Mouse (Mus musculus) heart, embryonic 11.5 days (tissue): Measurements from ENCODE around the gene Kank4. TPM values are rescaled to one million over a fixed set of nuclear protein-coding genes. Genes with fewer than 3 reads are reported as not detected.

Experiments used
- ATAC-seq: fragments of 200-750 bp; cut with Nextera tagmentation; replicated peaks from 2 replicates; pipeline ENCODE4 v1.8.0; 2017; ENCODE audit warnings: moderate library complexity; ENCODE audit not compliant: insufficient number of reproducible peaks, low FRiP score, low TSS enrichment
- H3K27ac ChIP-seq: fragments of 300-500 bp; sonication (generic); 2 replicates; pipeline ENCODE4 v1.5.1; 2014; ENCODE audit warnings: mild to moderate bottlenecking, low read depth, low read length
- H3K27me3 ChIP-seq: fragments of 300-500 bp; sonication (generic); 2 replicates; pipeline ENCODE4 v1.6.1; 2014; ENCODE audit warnings: mild to moderate bottlenecking, low read length, mixed read lengths; ENCODE audit not compliant: control insufficient read depth, insufficient read depth
- H3K36me3 ChIP-seq: fragments of 300-500 bp; sonication (generic); 2 replicates; pipeline ENCODE4 v1.6.1; 2014; ENCODE audit warnings: mild to moderate bottlenecking, low read length, moderate library complexity, mixed read lengths; ENCODE audit not compliant: control insufficient read depth, insufficient read depth
- H3K4me1 ChIP-seq: fragments of 300-500 bp; sonication (generic); 2 replicates; pipeline ENCODE4 v1.6.1; 2014; ENCODE audit warnings: low read length; ENCODE audit not compliant: control insufficient read depth, insufficient read depth
- H3K4me2 ChIP-seq: fragments of 300-500 bp; sonication (generic); 2 replicates; pipeline ENCODE4 v1.6.1; 2014; ENCODE audit warnings: mild to moderate bottlenecking, moderate library complexity
- H3K4me3 ChIP-seq: fragments of 300-500 bp; sonication (generic); 2 replicates; pipeline ENCODE4 v1.5.1; 2014; ENCODE audit warnings: low read depth, low read length
- H3K9ac ChIP-seq: fragments of 300-500 bp; sonication (generic); 2 replicates; pipeline ENCODE4 v1.6.1; 2014; ENCODE audit warnings: mild to moderate bottlenecking, low read depth, low read length, moderate library complexity
- H3K9me3 ChIP-seq: fragments of 300-500 bp; sonication (generic); replicated peaks from 2 replicates; pipeline ENCODE4 v1.6.1; 2016; ENCODE audit warnings: low read length; ENCODE audit not compliant: control insufficient read depth
- WGBS: fragments of 180-500 bp; shearing (Covaris S2); extraction: QIAGEN DNeasy Blood & Tissue Kit; methylation state at CpG from one replicate; pipeline ENCODE4 v1.1.7; 2014; ENCODE audit not compliant: insufficient replicate concordance; 5-methylcytosine and 5-hydroxymethylcytosine counted together
- polyA plus RNA-seq: library from polyadenylated mRNA; unstranded; fragments of >200 nt; fragmentation: Nextera tagmentation; extraction: Ambion mirVana; gene quantifications from 2 replicates; pipeline ENCODE4 v1.2.1, GENCODE M21; 2014

Kank4 gene
- polyA plus RNA-seq, 1 experiment from 2014 or later, result 1.1 TPM

GRCm38 (mm10) chr4:98743906-98744210 lies 73.5 kb downstream of the Kank4 start:
- Histone ChIP-seq H3K27ac (no peak overlapping the region), H3K36me3 (no peaks in the 10 kb centered on the region), H3K27me3 (no peaks in the 10 kb centered on the region), H3K9me3 (no peaks in the 10 kb centered on the region), H3K9ac (no peak overlapping the region), H3K4me3 (no peak overlapping the region), H3K4me2 (no peak overlapping the region), H3K4me1 (no peaks in the 10 kb centered on the region; the same call in 1 of the 2 replicates)
- ATAC-seq, result no peak
- WGBS, result 13% methylated on average over 7 of the region's 7 CpGs

DNA sequence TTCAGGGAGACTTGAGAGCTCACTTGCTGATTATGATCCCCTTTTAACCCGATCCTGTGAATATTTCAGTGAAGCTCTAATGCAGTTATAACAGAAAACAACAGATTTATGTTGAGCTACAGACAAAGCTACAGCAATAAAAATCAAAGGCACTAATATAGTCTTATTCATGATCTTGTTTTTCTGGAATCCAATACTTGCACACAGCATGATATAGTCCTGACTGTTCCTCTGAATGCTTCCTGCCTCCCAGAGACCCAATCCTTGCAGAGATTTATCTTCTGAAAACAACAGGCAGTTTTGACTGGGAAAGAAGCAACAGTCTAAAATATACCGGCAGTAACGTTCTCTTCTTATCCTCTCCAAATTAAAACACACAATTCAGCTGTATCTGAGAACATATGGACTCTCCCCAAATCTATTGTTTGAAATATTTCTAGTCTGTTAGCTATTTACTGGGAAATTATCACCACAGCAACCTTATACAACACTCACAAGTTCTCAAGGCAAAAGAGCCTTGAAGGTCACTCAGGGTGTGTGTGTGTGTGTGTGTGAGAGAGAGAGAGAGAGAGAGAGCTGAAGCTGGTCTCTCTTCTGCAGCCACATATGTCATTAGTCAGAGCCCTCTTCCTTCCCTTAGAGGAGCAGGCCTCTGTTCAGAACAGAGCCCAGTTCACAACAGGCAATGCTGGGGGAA lies 74.0 kb downstream of the Kank4 start:
- H3K4me1 ChIP-seq, result no peaks in the 10 kb centered on the region; the same call in 1 of the 2 replicates
- H3K9me3 ChIP-seq, result no peaks in the 10 kb centered on the region
- H3K27ac ChIP-seq, result no peak overlapping the region
- no peak overlapping the region for H3K4me3 ChIP-seq
- H3K9ac ChIP-seq, result no peak overlapping the region
- 64% methylated on average over 3 of the region's 3 CpGs for WGBS
- H3K36me3 ChIP-seq, result no peaks in the 10 kb centered on the region
- H3K27me3 ChIP-seq, result no peaks in the 10 kb centered on the region
- no peak overlapping the region for H3K4me2 ChIP-seq
- ATAC-seq, result no peak

DNA sequence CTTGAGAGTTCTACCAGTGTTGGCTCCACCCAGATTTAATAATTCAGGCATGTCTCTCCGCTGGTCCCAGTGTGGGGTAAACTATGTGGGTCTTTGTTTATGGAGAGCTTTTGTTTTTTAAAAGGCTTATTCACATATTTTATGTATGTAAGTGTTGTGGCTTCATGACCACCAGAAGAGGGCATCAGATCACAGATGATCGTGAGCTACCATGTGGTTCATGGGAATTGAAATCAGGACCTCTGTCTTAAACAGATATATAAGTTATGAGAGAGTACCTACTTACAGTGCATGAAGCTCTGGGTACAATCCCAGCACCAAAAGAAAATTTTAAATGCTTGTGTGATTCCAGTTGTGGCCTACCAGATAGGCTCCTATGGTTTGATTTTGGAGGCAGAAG lies 77.6 kb downstream of the Kank4 start:
- H3K27ac ChIP-seq, result no peak overlapping the region
- H3K36me3 ChIP-seq, result no peaks in the 10 kb centered on the region
- no peaks in the 10 kb centered on the region; the same call in 1 of the 2 replicates for H3K4me1 ChIP-seq
- H3K27me3 ChIP-seq, result no peaks in the 10 kb centered on the region
- H3K4me2 ChIP-seq, result no peak overlapping the region
- 46% methylated on average over 2 of the region's 2 CpGs for WGBS
- no peak overlapping the region for H3K9ac ChIP-seq
- no peak for ATAC-seq
- no peaks in the 10 kb centered on the region for H3K9me3 ChIP-seq
- H3K4me3 ChIP-seq, result no peak overlapping the region

DNA sequence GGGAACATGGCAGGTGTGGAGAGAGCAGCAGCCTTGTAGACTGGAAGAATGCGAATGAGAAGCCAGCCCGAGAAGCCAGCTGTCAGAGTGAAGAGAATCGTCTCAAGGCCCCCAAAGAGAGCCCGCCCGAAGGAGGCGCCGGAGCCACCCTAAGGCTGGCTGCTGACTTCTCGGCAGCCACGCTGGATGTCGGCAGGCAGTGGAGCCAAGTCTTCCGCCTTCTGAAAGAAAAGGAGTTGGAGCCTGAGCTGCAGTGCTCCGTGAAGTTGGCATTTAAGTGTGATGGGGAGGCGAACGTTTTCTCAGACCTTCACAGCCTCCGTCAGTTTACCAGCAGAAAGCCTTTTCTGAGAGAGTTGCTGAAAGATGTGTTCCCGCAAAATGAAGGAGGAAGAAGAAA lies 83.7 kb downstream of the Kank4 start:
- ATAC-seq, result no peak
- WGBS, result 89% methylated on average over 16 of the region's 16 CpGs
- H3K27me3 ChIP-seq, result peaks cover 4% of the 10 kb centered on the region; the same call in 1 of the 2 replicates
- no peak overlapping the region for H3K27ac ChIP-seq
- H3K4me2 ChIP-seq, result no peak overlapping the region
- H3K36me3 ChIP-seq, result no peaks in the 10 kb centered on the region
- no peaks in the 10 kb centered on the region for H3K9me3 ChIP-seq
- no peak overlapping the region for H3K4me3 ChIP-seq
- no peak overlapping the region for H3K9ac ChIP-seq
- no peaks in the 10 kb centered on the region for H3K4me1 ChIP-seq

GRCm38 (mm10) chr4:98728716-98729115 lies 88.6 kb downstream of the Kank4 start:
- no peak overlapping the region for H3K4me2 ChIP-seq
- no peaks in the 10 kb centered on the region; the same call in 1 of the 2 replicates for H3K4me1 ChIP-seq
- H3K4me3 ChIP-seq, result no peak overlapping the region
- 40% methylated on average over 7 of the region's 7 CpGs for WGBS
- no peak for ATAC-seq
- H3K9ac ChIP-seq, result no peak overlapping the region
- H3K27me3 ChIP-seq, result peaks cover 16% of the 10 kb centered on the region
- H3K36me3 ChIP-seq, result no peaks in the 10 kb centered on the region
- H3K27ac ChIP-seq, result no peak overlapping the region
- no peaks in the 10 kb centered on the region for H3K9me3 ChIP-seq

DNA sequence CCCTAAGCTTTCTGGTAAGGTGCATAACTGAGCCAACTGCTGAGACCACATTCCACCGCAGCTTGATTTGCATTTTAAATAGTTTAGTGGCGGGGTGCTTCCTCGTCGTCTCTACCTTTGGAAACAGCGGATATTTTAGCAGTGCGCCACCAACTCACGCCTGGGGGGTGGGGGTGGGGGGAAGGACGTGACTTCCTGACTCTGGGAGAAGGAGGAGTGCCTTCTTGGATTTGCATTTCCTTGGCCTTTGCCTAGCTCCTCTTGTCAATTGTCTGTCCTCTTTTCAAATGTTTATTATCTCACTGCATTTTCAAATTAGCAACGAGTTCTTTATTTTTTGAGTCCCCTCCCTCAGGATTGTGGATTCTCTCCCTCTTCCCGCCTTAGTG lies 89.4 kb downstream of the Kank4 start:
- Histone ChIP-seq H3K36me3 (no peaks in the 10 kb centered on the region), H3K27me3 (peaks cover 16% of the 10 kb centered on the region), H3K9me3 (no peaks in the 10 kb centered on the region), H3K9ac (no peak overlapping the region), H3K27ac (no peak overlapping the region), H3K4me2 (peak overlapping the region; percentile 69), H3K4me3 (peak overlapping the region; percentile 38), H3K4me1 (no peaks in the 10 kb centered on the region; the same call in 1 of the 2 replicates)
- 2% methylated on average over 10 of the region's 10 CpGs for WGBS
- no peak for ATAC-seq

GRCm38 (mm10) chr4:98727295-98727958 lies 89.9 kb downstream of the Kank4 start:
- no peak overlapping the region for H3K27ac ChIP-seq
- H3K27me3 ChIP-seq, result peaks cover 16% of the 10 kb centered on the region
- H3K9me3 ChIP-seq, result no peaks in the 10 kb centered on the region
- 3% methylated on average over 21 of the region's 21 CpGs for WGBS
- H3K36me3 ChIP-seq, result no peaks in the 10 kb centered on the region
- no peak for ATAC-seq
- peak overlapping the region; percentile 69 for H3K4me2 ChIP-seq
- no peaks in the 10 kb centered on the region; the same call in 1 of the 2 replicates for H3K4me1 ChIP-seq
- no peak overlapping the region for H3K9ac ChIP-seq
- peak overlapping the region; percentile 38 for H3K4me3 ChIP-seq

DNA sequence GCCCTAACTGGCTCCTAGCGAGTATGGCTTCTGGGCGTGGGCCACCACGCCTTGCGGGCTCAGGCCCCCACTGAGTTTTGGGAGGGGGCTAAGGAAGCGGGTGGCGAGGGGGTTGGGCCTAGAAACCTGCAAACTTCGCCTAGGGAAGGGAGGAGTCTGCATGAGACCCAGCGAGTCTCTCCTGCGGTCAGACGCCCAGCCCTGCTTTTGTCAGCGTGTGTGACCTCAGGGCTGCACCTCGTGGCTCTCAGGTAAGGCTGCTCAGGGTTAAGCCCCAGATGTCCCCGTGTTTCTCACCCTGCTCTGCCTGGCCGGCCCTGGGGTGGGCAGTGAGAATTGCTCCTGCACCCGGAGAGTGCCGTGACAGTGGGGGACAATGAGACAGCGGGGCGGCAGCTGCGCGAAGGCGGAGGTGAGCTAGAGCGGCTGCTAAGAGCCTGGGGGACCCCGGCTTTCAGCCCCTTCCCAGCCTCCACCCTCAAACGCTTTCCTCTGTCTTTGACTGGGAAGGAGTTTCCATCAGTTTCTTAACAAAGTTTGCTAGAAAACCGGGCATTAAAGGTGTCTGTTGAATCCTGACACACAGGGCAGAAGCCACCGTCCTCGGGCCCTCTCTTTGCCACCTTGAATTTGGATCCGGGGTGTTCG lies 90.6 kb downstream of the Kank4 start, which contains the start of gene L1td1:
Gene L1td1 (plus strand): TSS at position 145 of the 648 bp plus-strand sequence.
- ATAC-seq, result peak; percentile 44; the same call in 1 of the 2 replicates
- WGBS, result 3% methylated on average over 29 of the region's 29 CpGs
- H3K9ac ChIP-seq, result no peak within 1 kb of the TSS; the same call in 1 of the 2 replicates
- peak within 1 kb of the TSS; percentile 38 for H3K4me3 ChIP-seq
- H3K27me3 ChIP-seq, result peaks cover 16% of the 10 kb centered on the region
- peak within 1 kb of the TSS; percentile 69 for H3K4me2 ChIP-seq
- H3K9me3 ChIP-seq, result no peaks in the 10 kb centered on the region
- no peaks in the 10 kb centered on the region; the same call in 1 of the 2 replicates for H3K4me1 ChIP-seq
- no peak within 1 kb of the TSS for H3K27ac ChIP-seq
- H3K36me3 ChIP-seq, result no peaks in the 10 kb centered on the region
